Mouse (Mus musculus) liver, embryonic 12.5 days (tissue): Measurements from ENCODE around the gene Col6a4. TPM values are rescaled to one million over a fixed set of nuclear protein-coding genes. Genes with fewer than 3 reads are reported as not detected.

Source experiments
- polyA plus RNA-seq: library from polyadenylated mRNA; unstranded; fragments of >200 nt; fragmentation: Nextera tagmentation; extraction: Ambion mirVana; gene quantifications from 2 replicates; pipeline ENCODE4 v1.2.1, GENCODE M21; 2016

The Col6a4 gene
- polyA plus RNA-seq, 1 experiment from 2014 or later: 0.01 TPM

Other genes with a start within 250 kb of the Col6a4 start
- gene Col6a5, start 136.1 kb downstream of the Col6a4 start, polyA plus RNA-seq: not detected in 2 replicates
- 14.1 and 15.7 TPM in 2 replicates for gene Glyctk, start 61.4 kb upstream of the Col6a4 start, polyA plus RNA-seq
- gene Wdr82, start 74.1 kb upstream of the Col6a4 start, polyA plus RNA-seq: 11.5 and 11.8 TPM in 2 replicates
- 17.0 and 17.8 TPM in 2 replicates for gene Ppm1m, start 103.0 kb upstream of the Col6a4 start, polyA plus RNA-seq
- gene Twf2, start 106.3 kb upstream of the Col6a4 start, polyA plus RNA-seq: 34.7 and 35.9 TPM in 2 replicates
- gene Tlr9, start 125.8 kb upstream of the Col6a4 start, polyA plus RNA-seq: 0.06 TPM in 1 of 2 replicates, not detected in the other
- gene Alas1, start 151.9 kb upstream of the Col6a4 start, polyA plus RNA-seq: 37.6 and 41.1 TPM in 2 replicates
- gene Poc1a, start 184.3 kb upstream of the Col6a4 start, polyA plus RNA-seq: 28.8 and 29.0 TPM in 2 replicates